Mouse (Mus musculus) ES-E14 (cell line): ENCODE measurements around the gene Slc1a5.

Experiments used
- CHD2 ChIP-seq: IDR thresholded peaks from 2 replicates; pipeline ENCODE4 v1.6.1; 2014; ENCODE audit warnings: mild to moderate bottlenecking, low read depth, low read length, inconsistent platforms
- ZC3H11A ChIP-seq: IDR thresholded peaks from 2 replicates; pipeline ENCODE4 v1.6.1; 2012; ENCODE audit warnings: low read depth, mild to moderate bottlenecking, inconsistent platforms, low read length, borderline replicate concordance

DNA sequence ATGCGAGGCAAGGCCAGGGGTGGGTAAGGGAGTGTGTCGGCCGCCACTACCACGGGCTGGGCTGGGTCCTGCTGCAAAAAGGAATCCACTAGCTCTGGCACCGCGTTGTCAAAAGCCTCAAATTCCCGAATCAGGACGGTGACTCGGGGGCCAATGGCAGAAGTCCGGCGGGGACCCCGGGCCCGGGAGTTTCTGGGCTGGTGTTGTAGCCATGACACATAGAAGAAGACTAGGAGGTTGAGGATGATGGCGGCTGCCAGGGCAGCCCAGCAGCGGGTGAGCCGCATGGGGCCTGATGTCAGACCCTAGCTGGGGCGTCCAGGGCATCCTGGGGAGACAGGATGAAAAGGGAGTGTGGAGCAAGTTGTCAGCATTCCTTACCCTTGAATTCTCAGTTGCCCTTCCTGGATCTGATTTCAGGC is 30.5 kb downstream of the Slc1a5 start:
- TF ChIP-seq ZC3H11A = no peak
- TF ChIP-seq CHD2 = no peak
